Mouse (Mus musculus) left cerebral cortex, adult 8-10 months (tissue): ENCODE measurements at regions not wholly inside any gene's neighbourhood (a gene's known extent, or its start where the extent isn't known, plus 50 kb on each side); places are given as distances from the start of the nearest gene placed in this dataset.

ENCODE experiments used
- DNase-seq, 2 experiments: peaks; one replicate each; pipeline ENCODE4 v3.0.0; 2022; ENCODE audit warnings: low spot score in 2 of 2

DNA sequence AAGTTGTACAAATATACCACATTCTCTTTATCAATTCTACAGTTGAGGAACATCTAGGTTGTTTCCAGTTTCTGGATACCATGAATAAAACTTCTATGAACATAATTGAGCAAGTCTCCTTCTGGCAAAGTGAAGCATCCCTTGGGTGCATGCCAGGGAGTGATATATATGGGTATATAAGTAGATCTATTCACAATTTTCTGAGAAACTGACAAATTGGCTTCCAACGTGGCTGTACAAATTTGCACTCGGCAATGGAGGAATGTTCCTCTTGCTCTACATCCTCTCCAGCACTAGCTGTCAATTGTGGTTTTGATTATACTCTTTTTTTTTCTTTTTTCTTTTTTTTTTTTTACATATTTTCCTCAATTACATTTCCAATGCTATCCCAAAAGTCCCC lies 576.7 kb downstream of the 9430069I07Rik start:
- no peak for DNase-seq

DNA sequence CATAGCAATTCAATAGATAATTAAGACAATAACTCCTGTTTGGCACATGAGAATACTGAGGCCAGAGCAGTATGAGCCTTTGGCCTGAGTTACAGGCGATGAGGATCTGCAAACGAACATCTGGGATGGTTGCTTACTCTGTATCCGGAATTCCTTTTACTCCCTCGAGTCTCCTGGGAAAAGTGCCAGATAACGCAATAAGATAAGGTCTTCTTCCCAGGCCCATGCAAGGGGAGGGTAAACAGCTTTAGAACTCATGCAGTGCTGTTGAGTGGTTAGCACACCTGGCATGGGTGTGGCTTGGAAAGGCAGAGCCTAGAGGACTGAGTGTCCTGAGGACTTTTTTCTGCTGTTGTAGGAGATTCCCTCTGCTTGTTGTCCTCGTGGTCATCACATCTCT lies 598.2 kb downstream of the 9430069I07Rik start:
- no peak for DNase-seq

DNA sequence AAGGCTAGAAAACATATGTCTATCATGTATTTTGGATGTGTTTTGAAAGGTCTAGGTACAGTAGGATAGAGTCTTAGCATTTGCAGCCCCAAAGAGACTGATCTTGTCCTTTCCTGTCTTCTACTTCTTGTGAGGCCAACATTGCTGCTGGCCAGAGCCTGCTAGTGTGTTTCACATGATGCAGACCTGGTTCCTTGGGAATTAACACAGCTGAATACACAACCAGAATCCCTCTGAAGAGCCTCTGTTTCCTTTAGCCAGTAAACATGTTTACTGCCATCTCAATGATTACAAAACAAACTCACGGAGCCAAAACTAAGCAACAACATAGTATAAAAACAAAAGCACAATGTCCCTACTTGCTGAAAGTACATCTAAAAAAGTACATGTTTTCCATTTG lies 598.9 kb downstream of the 9430069I07Rik start:
- no peak for DNase-seq
